Mouse (Mus musculus) kidney, adult 8-10 months (tissue): ENCODE data around the gene Usp7.

Experiments
- DNase-seq, 2 experiments: peaks; one replicate each; pipeline ENCODE4 v3.0.0; 2022

Gene Usp7

DNA sequence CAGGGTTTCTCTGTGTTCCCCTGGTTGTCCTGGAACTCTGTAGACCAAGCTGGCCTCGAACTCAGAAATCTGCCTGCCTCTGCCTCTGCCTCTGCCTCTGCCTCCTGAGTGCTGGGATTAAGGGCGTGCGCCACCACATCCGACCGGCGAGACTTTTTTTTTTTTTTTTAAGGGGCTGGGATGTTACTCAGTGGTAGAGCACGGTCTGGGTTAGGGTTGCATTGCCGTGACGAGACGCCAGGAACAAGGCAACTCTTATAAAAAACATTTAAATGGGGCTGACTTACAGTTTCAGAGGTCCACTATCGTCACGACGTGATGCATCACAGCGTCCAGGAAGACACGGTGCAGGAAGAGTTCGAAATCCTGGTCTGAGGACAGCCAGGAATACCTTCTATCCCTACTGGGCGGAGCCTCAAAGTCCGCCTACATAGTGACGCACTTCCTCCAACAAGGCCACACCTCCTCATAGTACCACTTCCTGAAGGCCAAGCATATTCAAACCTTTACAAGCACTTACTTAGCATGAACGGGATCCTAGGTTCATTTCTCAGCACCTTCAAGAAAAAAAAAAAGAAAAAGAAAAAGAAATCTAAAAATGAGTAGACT is at the start of gene Usp7:
Gene Usp7, minus strand, starts transcription at position 360 of the 609 bp plus-strand sequence.
- DNase-seq: no peak

DNA sequence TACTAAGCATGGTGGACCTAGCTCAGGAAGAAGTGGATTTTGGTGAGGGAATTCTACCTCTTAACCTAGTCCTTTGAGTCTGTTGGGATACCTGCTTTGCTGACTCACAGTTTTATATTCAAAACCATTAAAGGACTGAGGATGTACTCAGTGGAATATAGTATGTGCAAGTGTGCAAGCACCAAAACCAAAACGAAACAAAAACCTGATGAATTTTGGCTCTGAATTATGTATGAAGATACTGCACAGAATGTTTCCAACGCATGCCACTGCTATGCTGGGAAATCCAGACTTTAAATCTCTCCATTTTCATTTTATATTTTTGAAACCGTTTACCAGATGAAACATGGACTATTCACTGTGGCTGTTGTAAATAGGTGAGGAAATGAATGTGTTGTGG is 48.4 kb upstream of the Usp7 start:
- DNase-seq: no peak

- no peak for DNase-seq
Observed at GRCm38 (mm10) chr16:8838921-8839320, 46.8 kb upstream of the Usp7 start.

GRCm38 (mm10) chr16:8837595-8837994 is 45.5 kb upstream of the Usp7 start:
- no peak for DNase-seq

- DNase-seq: no peak
Observed at GRCm38 (mm10) chr16:8836876-8837275, 44.8 kb upstream of the Usp7 start.

GRCm38 (mm10) chr16:8831241-8831640 is 39.1 kb upstream of the Usp7 start:
- DNase-seq: peak; percentile 41 to 53

DNA sequence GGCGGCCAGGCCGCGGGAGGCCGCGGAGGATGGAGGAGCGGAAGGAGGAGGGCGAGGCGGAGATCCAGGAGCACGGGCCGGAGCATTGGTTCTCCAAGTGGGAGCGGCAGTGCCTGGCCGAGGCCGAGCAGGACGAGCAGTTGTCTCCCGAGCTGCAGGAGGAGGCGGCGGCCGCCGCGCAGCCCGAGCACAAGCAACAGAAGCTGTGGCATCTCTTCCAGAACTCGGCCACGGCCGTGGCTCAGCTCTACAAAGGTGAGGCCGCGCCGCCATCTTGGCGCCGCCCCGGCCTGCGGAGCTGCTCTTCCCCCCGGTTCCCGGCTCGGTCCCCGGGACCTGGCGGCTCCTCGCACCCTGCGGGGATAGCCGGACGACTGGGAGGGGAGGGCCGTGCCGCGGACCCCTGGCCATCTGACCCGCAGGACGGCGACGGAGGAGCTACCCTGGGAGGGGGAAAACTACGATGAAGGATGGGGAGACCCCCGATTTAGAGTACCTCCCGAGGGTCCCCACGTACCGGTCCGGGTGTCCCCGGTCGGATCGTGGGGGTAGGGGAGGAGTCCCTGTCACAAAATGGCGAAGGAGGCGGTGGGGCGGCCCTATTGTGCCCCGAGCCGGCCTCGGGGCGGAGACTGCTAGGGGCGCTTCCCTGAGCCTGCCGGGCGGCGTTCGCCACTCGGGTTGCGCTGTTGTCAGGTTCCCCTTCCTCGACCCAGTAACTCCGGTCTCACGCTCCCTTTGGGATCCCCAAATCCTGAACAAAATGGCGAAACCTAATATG is 38.5 kb upstream of the Usp7 start:
- peak; percentile 65 to 71 for DNase-seq

- peak; percentile 98 to 99 for DNase-seq
Observed at GRCm38 (mm10) chr16:8829564-8830359, 37.7 kb upstream of the Usp7 start, which contains the start of gene 1810013L24Rik. Gene 1810013L24Rik, plus strand, starts transcription at chr16:8830100.

DNA sequence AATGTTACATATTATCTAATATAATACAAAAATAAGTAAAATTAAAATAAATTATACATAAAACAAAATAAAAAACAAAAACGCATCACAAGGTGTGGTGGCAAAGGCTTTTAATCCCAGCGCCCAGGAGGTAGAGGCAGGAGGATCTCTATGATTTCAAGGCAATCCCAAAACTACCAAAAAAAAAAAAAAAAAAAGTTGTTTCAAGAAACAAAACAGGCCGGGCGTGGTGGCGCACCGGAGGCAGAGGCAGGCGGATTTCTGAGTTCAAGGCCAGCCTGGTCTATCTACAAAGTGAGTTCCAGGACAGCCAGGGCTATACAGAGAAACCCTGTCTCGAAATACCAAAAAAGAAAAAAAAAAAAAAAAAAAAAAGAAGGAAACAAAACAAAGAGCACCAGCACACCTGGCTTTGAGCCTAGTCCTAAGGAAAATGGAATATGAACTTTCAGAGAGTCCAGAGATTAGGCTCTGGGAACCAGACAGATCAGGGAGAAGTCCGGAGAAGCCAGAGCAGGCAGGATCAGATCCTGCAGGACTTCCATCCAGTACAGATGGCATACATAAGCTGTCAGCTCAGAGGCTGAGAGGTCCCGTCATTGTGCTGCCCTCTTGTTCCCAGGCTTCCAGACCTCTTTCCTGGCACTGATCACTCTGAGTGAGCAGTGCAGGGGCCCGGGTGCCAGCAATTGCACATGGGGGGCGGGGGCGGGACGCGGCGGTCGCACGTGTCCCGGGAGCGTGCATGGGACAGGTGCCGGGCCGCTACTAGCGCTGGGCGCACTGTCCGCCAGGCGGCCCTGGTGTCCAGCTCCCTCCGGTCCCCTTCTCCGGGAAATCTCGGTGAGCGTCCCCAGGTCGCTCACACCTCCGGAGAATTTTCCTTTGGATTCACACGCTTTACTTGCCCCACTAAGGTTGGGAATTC is 36.8 kb upstream of the Usp7 start:
- DNase-seq: peak; percentile 66 to 67

DNA sequence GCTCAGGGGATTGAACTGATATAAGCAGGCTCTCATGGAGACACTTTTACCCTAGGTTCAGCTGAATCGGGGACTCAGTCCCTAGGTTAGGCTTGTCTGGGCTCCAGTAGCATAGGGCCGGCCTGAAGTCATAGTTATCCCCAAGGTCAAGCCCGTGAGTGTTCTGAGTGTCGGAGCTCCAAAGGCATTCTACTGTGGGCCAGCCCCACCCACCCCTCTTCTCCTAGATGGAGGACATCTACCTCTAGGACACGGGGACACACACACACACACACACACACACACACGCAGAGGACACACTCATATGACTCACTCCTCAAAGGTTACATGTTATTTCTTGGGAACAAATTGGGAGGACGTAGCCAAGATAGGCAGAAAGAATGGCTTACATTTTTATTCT is 35.3 kb upstream of the Usp7 start:
- DNase-seq: no peak

- no peak for DNase-seq
Observed at GRCm38 (mm10) chr16:8823661-8824060, 31.6 kb upstream of the Usp7 start.

- no peak for DNase-seq
Observed at GRCm38 (mm10) chr16:8822586-8822985, 30.5 kb upstream of the Usp7 start.

DNA sequence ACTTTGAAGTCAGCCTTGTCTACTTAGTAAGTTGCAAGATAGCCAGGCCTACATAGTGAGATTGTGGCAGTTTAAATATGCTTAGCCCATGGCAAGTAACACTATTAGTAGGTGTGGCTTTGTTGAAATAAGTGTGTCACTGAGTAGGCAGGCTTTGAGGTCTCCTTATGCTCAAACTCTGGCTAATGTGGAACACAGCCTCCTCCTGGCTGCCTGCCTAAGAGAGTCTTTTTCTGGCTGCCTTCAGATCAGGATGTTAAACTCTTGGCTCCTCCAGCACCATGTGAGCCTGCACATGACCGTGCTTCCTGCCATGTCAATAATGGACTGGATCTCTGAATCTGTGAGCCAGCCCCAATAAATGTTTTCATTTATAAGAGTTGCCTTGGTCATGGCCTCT is 29.3 kb upstream of the Usp7 start:
- peak; percentile 56 to 60 for DNase-seq

DNA sequence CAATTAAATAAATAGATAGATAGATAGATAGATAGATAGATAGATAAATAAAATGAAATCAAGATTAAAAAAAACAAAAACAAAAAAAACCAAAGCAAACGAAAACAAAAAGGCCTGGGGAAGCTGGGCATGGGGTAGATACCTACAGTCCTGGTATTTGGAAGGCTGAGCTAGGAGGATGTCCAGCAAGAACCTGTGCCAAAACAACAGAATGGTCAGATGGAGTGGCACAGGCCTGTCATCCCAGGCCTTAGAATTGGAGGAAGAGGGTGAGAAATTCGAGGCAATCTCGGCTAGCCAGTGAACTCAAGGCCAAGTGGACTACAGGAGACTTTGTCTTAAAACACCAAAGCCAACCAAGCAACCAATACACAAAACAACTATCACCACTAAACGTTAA is 25.8 kb upstream of the Usp7 start:
- no peak for DNase-seq

- DNase-seq: no peak
Observed at GRCm38 (mm10) chr16:8810399-8811127, 18.5 kb upstream of the Usp7 start.

DNA sequence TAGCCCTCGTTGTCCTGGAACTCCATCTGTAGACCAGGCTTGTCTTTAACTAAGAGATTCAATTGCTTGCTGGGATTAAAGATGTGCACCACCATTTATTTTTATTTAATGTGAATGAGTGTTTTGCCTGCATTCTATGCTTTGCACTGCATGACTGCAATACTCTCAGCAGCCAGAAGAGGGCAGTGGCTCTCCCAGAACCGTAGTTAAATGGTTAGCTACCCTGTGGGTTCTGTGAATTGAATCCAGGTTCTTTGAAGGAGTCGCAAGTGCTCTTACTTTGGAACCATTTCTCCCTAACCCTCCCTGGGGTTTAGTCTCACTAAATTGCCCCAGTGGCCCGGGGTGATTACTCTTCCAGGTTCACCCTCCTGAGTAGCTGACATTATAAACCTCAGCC is 14.6 kb upstream of the Usp7 start:
- DNase-seq: peak in 1 of 2 experiments; percentile 55

GRCm38 (mm10) chr16:8795906-8796305 is 3.8 kb upstream of the Usp7 start:
- no peak for DNase-seq

- DNase-seq: no peak
Observed at GRCm38 (mm10) chr16:8794952-8795351, 2.8 kb upstream of the Usp7 start.

DNA sequence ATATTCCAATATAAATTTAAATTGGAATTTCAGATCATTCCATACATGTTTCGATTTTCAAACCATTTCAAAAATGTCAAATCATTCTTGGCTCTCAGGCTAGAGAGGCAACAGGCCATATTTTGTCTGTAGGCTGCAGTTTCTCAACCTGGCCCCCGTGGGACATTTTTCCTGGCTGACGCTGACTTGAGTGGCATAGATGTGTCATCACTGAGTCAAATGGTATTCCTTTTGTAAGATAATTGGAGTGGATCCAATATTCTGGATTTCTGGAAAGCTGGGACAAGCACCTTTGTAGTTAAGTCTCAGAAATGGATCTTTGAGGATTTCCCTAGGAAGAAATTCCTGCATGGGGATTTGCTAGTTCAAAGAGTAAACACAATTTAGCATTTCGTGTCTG is 1.2 kb downstream of the Usp7 start:
- DNase-seq: no peak

- peak; percentile 21 to 31 for DNase-seq
Observed at GRCm38 (mm10) chr16:8784753-8785152, 7.4 kb downstream of the Usp7 start.

- DNase-seq: no peak
Observed at GRCm38 (mm10) chr16:8783198-8783913, 8.8 kb downstream of the Usp7 start.
